Mouse (Mus musculus) kidney, adult 8-10 months (tissue): ENCODE data around the gene Armc2.

Experiments used
- DNase-seq, 2 experiments: peaks; one replicate each; pipeline ENCODE4 v3.0.0; 2022

Gene Armc2

DNA sequence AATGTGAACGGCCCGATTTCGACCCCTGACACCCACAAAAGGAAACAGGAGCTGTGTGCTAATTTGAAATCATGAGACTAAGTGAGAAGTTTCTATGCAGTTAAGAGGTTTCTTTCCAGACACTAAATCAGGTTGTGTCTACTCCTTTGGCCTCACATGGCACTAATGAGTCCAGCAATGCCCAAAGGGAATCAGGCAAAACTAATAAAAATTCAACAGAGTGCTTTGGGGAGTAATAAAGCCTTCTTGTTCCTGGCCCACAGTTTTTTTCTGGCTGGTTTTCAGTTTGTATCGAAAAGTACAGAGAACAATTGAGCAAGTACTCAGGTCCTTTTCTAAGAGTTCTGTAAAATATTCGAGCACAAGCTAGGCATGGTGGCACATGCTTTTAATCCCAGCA, 4.2 kb downstream of the Armc2 start:
- DNase-seq: no peak

DNA sequence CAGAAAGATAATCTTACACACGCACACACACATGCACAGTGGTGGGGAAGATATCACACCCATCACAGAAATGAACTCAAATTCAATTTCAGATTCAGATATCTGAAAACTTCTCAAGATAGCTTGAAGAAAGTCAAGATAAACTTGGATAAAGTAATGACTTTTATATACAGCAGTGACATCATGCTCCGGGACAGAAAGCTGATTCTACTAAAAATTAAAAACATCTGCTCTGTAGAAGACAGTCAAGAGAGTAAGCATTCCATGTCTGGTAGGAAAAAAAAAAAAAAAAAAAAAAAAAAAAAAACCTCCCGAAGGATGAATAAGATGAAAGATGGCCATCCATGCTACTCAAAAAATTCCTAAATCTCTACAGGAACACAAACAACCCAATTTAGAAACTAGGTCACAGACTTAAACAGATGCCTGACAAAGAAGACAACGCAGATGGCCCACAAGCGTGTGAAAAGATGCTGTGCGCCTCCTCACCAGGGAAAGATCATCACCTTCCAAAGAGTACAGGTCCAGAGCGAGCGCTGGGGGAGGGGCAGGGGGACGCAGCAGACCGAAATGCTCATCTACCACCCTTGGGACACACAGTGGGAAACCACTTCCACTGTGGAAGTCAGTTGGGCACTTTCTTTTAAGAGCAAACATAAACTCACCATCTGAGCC, 7.3 kb downstream of the Armc2 start:
- no peak for DNase-seq

GRCm38 (mm10) chr10:42005259-42005658, 13.0 kb downstream of the Armc2 start:
- no peak for DNase-seq

DNA sequence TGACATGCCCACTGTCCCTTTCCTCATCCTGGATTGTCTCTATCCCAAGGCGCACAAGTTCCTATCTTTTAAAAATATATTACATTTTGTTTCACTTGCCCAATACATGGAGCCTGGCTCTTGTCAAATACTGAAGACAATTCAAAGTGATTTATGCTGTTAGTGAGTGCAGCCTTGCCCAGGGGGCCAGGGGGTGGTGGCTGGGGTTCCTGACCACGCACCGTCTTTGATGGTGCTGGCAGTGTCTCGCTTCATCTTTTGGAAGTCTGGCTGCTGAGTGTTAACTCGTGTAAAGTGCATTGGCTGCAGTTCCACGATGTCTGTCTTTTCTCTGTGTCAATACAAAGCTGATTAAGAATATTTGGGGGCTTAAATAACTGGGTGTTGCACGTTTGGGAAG, 13.6 kb downstream of the Armc2 start:
- DNase-seq: no peak

GRCm38 (mm10) chr10:42004056-42004455, 14.2 kb downstream of the Armc2 start:
- no peak for DNase-seq

DNA sequence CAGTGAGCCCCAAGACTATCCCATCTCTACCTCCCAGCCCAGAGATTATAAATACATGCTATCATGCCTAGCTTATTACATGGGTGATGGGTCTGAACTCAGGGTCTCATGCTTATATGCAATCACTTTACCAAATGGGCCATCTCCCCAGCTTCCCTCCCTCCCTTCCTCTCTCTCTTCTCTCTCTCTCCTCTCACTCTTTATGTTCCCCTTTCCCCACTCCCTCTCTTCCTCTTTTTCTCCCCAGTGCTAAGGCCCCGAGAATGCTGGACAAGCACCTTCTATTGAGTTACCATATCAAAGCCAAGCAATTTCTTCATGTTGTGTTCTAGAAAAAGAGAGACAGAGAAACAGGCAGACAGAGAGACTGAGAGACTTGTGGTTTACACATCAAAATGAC, 14.7 kb downstream of the Armc2 start:
- no peak for DNase-seq

- DNase-seq: no peak
Observed at GRCm38 (mm10) chr10:42002436-42002835, 15.8 kb downstream of the Armc2 start.

DNA sequence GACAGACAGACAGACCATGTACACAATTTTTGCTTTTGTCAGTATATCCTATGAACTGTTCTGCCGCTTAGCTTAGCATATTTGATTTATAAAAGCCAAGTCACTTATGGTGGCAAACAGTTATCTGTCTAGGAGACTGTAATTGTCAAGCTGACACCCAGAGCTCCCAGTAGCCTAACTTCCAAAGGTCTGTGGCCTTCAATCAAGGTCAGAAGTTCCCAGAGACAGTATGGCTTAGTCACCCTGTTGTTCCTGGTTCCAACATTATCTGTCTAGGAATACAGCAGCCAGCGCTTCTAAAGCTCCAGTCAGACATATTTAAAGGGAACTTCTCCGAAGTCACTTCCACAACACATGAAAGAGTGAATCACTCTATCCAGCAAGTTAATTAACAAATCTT, 17.0 kb downstream of the Armc2 start:
- no peak for DNase-seq

GRCm38 (mm10) chr10:41997691-41998178, 20.5 kb downstream of the Armc2 start:
- DNase-seq: peak; percentile 74 to 80

GRCm38 (mm10) chr10:41996157-41996556, 22.1 kb downstream of the Armc2 start:
- no peak for DNase-seq

DNA sequence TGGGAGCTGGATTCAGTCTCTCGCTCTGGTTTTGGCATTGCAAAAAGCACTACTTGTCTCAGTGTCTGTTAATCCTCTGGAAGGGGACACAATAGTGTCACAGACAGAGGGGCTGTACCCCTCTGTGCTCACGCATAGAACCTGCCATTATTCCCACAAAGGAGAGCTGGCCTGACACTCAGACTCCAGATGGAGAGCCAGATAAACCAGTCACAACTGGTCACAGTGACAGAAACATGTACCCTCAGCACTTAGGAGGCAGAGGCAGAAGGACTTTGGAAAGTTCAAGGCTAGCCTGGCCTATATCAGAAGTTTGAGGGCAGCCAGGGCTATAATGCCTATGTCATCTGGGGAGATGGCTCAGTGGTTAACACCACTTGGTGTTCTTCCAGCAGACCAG, 23.2 kb downstream of the Armc2 start:
- no peak for DNase-seq

DNA sequence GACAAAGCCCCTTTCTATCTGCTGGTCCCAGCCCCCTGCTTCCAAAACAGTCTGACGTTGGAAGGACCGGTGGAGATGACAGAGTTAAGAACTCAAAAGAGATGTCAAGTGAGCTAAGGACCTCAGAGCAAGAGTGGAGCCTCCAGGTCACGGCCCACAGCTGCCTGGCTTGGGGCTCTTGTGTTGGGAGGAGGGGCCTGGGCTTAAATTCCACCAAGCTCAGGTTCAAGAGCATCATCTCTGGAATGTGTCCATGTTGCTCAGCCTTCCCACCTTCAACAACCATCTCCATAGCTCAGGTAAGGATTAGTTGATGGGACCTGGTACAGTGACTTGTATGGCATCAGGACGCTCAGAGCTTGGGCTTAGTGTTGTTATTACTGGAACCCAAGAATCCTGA, 23.7 kb downstream of the Armc2 start:
- no peak for DNase-seq

DNA sequence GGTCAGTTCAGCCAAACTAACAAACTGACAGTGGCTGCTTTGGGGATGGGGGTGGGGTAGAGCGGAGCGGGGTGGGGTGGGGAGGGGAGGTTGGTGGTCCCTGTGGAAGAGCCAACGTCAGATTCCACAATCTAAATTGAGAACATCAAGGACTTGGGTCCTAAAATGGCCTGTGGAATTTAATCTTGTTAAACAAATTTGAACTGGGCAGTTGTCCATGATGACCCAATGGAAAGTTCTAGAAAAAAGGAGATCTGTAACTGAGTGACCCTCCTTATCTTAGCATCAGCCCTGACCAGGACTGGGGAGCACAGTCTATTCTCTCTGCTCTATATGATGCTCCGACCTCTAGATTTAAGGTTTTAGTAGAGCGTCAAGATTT, 26.2 kb downstream of the Armc2 start:
- no peak for DNase-seq

DNA sequence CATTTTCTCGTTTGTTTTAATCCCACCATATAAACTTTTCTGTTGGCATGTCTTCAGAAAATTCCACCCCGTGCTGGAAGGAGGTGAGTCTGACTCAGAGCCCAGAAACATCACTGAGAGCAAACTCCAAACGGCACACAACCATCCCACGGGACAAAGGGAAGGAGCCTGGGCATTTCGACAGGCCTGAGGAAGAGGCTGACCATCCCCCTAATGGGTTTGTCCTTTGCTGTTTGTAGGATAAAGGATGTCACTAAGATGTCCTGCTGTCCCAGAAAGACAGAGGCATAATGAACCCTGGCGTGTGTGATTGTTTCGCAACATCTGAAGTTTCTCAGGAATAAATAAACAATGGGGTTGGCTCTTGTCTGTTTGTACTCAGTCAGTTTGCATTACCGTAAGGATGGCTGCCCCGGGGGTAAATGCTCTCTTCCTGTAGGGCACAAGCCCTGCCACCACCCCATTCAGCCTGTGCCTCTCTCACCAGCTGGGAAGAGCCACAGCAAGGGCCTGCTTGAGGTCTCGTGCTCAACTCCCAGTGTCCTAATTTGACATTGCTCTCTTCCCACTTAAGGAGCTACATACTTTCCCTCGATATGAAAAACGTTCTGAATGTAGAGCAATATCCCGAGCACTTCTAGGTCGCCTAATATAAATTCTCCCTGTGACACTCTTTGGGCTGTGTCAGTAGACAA, 26.7 kb downstream of the Armc2 start:
- DNase-seq: no peak

GRCm38 (mm10) chr10:41990896-41991295, 27.3 kb downstream of the Armc2 start:
- DNase-seq: no peak

GRCm38 (mm10) chr10:41988930-41989329, 29.3 kb downstream of the Armc2 start:
- no peak for DNase-seq

DNA sequence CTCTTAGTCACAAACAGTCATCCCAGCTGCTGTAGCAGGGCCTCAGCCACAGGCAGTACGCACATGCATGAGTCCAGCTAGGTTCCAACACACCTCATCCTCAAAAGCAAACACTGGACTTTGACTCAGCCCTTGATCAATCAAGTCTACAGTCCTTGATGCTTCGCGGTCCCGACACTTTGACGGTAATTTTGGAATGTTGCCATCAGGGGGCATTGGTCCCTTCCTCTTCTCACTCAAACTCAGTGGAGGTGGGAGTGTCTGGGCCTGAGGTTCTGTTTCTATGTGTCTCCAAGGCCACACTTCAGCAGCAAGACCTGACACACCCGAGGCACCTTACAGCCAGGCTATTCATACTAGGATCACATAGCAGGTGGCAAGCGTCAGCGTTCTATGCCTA, 32.1 kb downstream of the Armc2 start:
- no peak for DNase-seq

DNA sequence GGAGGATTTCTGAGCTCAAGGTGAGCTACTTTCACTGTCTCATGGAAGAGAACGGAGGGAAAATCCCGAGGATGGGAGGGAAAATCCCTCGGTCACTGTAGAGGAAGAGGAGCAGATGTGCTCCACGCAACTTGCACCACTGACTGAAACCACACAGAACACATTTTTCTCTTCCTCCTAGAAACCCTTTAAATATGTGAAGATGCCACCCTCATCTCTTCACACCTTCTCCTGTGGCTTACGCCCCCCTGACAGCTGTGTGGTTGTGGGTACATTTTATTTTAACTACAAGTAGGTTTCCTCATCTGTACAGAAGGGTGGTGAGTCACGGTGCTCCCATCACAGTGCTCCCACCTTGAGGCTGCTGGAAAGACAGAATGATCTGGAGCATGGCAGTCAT, 34.0 kb downstream of the Armc2 start:
- no peak for DNase-seq

DNA sequence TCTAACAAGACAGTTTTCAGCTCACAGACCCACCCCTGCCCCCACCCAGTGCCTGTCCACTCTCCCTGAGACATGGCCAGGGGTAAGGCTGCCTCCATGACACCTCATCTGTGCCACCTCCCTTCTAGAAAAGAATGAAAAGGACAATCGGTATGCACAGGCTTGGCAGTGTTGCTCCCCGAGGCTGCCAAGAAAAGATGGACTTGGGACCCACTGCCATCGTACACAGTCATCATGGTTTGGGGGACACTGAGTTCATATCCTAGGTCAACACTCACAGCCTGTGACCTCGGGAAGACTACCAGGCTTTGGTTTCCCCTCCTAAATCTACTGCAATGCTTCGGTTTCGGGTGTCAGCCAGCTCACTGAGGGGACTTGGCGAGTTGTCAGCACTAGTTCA, 35.4 kb downstream of the Armc2 start:
- peak; percentile 63 to 71 for DNase-seq

DNA sequence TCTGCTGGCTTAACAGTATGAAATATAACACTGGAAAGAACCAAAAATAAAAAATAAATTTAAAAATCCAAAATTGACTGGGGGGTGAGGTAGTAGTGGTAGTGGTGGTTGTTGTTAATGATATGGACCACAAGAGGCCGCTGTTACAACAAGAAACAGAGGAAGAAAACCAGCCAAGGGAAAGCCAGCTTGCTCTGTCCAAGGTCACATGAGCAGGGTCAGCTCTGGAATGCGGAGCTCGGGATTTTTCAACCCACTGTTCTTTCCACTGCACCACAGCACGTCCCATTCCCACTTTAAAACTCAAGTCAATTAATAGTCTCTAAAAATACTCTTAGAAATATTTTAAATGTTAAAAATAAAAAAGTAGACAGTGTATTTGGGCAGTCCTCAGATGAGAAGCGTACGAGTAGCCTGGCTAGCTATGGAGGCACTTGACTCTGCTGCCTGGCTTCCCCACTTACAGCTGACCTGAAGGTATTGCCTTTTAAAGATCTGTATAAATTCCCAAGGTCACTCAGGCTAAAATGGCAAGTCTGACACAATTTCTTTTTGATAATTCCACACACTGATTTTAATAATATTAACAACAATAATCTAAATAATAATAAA, 37.4 kb downstream of the Armc2 start:
- peak; percentile 84 to 85 for DNase-seq

- DNase-seq: no peak
Observed at GRCm38 (mm10) chr10:41978403-41979234, 39.6 kb downstream of the Armc2 start.

GRCm38 (mm10) chr10:41972676-41973075, 45.6 kb downstream of the Armc2 start:
- DNase-seq: no peak

DNA sequence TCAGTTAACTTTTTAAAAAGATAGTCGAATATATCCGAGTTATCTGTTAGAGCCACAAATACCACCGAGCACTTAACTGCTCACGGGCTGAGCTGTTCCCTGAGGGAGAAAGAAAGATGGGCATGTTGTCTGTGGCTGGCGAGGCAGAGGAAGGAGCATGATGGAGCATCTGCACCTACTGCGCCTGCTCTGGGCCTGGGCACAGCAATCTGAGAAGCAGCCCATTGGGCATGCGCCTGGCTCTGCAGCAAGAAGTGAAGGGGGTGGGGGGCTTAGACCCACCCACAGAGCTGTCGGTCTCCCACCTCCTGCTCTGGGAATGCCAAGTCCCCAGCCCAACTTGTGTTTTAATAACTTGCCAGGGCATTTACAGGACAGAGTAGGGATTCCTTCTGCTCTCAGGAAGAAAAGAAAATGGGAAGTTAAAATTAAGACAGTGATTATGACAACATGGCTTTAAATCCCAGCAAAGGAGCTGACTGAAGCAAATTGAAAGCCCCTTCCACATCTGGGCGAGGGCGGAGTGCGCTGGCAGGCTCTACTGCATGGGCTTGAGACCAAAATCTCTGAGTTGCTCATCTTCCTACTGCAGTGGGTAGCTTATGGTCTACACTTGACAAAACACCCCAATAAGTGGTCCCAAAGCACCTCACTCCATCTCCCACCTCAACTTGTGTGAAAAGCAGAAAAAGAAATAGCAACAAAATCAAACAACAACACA, 50.2 kb downstream of the Armc2 start:
- no peak for DNase-seq
